Mouse (Mus musculus) lung, postnatal 14 days (tissue): ENCODE data around the gene Pigx.

Experiments used
- DNase-seq: peaks from one replicate; pipeline ENCODE4 v3.0.0; 2021

Gene Pigx

GRCm38 (mm10) chr16:32099638-32100150, at the start of gene Pigx, which contains the start of gene Cep19:
TSS of gene Pigx (minus strand) at chr16:32099740.
TSS of gene Cep19 (plus strand) at chr16:32099800.
- peak; percentile 88 for DNase-seq

GRCm38 (mm10) chr16:32147589-32148207, 48.2 kb upstream of the Pigx start:
- DNase-seq = no peak

- DNase-seq = no peak
Observed at GRCm38 (mm10) chr16:32144592-32144991, 45.1 kb upstream of the Pigx start.

DNA sequence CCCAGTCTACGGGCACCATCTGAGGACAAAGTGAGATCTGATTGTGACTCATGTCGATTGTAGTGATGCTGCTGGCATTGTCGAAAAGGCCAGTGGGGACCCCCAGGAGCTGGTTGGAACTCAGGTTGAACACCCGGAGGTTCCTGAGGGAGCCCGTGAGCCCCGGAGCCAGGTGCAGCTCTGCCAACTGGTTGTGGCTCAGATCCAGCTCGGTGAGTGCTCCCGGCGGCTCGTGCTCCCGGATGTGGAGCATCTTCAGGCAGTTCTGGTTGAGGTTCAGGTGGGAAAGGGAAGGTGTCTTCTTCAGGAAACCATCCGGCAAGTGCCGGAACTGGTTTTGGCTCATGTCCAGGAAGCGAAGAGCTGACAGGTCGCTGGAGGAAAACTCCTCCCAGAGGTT, 44.2 kb upstream of the Pigx start:
- DNase-seq = no peak

DNA sequence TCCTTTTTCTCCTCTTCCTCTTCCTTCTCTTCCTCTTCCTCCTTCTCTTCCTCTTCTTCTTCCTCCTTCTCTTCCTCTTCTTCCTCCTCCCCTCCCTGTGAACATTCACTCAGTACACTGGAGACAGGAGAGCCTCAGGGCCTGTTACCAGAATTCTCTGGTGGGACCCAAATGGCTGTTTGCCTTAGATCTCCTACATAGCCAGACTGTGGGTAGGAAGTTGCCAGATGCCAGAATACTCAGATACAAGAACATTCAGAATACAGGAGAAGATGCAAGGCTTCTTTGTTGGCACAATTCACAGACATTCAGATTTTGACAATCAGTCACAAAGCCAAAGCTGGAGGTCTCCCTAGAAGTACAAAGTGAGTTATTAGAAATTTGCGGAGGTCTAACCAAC, 39.4 kb upstream of the Pigx start:
- DNase-seq = no peak

DNA sequence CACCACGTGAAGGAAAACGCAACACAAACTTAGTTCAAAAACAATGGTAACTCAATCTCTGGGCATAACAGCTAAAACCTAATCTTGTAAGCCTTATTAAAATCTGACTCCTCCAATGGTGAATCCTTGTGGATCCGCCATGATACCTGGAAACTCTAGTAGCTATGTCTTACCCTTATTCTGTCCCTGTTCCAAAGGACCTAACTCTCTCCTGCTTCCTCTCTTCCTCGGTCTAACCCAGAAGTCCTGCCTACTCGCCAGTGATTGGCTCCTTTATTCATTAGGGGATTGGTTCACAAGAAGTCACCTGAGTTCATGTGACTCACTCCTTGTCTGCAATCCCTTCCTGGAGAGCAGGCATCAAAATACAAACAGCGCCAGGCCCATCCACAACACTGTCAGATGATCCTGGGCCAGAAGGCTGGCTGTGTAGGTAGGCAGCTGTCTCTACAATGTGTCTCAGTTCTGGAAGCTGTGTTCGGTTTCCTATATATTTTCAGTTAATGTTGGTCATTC, 36.4 kb upstream of the Pigx start:
- DNase-seq = no peak

DNA sequence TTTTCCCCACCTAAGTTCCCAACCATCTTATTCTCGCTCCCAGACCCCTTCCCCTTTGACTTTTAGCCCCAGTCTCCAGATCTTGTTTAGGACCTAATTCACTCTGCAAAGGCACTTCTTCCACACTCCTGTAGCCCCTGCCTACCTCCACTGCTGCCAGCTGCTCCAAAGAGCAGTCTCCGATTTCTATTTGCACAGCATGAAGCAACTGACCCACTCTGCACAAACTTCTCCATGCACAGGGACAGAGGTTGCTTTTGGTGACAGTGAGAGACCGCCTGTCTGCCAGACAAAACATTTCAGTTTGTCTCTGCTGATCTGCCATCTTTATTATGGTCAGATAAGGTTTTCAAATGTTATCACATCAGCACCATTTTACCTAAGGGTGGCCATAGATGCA, 33.6 kb upstream of the Pigx start:
- DNase-seq = no peak

GRCm38 (mm10) chr16:32130190-32130826, 30.8 kb upstream of the Pigx start:
- DNase-seq = peak; percentile 63

DNA sequence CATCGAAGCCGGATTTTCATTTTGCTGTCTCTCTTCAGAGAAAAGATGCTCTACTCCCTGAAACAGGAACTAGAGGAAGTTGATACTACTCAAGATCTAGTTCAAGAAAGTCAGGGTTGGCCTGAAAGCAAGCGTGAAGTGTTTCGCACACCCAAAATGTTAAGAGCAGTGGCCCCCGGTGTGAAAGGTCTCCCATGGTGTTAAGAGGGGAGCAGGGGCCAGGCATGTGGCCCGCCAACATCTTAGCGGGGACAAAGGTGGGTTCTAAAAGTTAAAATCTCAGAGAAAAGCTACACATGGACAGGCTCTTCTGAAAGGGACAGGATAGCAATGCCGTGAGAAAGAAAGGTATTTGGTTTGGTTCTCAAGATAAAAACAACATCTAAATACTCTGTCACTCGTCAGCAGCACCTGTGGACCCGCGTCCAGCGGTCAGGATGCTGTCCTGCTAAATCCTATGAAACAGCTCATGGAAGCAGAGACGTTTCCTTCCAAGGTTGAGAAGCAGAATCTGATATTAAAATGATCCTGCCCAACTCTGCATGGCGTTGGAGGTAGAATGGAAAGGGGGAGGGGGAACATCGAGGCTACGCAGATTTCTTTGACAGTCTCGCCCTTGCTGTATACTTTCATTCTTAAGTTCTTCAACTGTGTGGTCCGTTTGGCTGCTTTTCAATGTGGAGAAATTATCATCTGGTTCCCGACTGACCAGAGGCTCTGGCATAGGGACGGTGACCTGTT, 30.1 kb upstream of the Pigx start:
- DNase-seq = no peak

GRCm38 (mm10) chr16:32127046-32127445, 27.5 kb upstream of the Pigx start:
- DNase-seq = no peak

DNA sequence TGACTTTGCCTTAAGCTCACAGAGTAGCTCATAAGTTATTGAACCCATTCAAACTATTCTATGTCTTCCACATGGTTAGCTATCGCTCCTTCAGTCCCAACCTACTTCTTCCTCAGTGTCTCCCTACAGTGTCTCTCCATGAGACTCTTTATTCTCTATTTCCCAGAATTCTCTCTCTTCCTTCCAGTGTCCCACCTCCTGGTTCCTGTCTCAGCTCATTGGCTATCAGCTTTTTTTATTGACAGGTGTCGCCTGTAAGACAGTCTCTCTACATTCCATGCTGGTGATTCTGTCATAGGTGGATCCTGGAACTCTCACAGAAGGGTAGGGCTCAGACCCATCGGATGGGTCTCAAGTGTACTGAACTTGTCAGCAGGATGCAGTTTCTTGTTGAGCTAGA, 25.8 kb upstream of the Pigx start:
- DNase-seq = no peak

DNA sequence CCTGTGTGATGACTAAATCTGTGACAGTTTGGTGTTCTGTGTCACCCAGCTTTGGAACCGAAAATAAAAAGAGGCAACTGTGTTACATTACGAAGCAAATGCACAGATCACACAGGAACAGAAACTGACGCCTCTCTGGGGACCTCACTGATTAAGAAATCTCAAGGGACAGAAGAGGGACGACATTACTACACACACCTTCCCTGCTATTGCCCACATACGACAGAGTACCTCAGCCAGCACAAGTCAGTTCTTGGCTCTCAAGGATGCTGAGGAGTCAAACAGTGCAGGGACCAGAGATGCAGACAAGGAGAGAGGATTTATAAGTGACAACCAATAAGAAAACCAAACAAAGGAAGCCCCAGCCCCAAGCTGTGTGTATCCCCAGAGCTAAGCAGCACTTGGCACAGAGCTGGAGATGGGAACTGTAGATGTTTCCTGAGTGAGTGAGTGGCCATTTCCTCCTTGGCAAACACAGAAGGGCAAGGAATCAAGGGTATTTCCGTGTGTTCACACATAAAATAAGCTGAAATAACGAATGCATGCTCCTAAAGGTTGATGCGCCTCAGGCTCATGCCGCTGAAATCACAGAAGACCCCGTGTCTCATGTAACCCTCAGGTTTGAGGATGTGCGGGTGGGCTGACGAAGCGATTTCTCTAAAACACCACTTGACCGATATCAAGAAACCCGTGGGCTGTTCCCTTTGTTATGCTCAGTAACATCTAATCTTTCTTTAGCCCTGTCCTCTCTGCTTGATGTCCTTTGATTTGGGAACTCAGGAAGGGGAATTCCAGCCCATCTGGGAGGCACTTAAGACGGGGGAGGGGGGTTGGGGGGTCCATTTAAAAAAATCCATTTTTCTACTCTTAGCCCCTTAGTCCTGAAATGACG, 25.1 kb upstream of the Pigx start:
- peak; percentile 44 for DNase-seq

GRCm38 (mm10) chr16:32124020-32124419, 24.5 kb upstream of the Pigx start:
- no peak for DNase-seq

DNA sequence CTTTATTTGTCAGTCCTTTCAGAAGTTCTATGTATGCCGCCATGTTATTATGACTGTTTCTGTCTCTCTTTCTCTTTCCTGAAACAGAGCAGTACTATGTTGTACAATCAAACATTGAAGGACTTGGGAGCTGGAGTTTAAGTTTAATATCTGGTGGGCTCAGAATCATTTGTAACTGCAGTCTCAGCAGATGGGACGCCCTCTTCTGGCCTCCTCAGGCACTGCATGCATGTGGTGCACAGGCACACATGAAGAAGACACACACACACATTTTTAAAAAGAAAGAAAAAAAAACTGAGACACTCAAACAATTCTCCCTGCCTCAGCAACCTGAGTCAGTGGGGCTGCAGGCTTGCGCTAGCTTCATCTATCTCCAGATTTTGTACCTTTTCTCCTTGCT, 20.9 kb upstream of the Pigx start:
- no peak for DNase-seq

DNA sequence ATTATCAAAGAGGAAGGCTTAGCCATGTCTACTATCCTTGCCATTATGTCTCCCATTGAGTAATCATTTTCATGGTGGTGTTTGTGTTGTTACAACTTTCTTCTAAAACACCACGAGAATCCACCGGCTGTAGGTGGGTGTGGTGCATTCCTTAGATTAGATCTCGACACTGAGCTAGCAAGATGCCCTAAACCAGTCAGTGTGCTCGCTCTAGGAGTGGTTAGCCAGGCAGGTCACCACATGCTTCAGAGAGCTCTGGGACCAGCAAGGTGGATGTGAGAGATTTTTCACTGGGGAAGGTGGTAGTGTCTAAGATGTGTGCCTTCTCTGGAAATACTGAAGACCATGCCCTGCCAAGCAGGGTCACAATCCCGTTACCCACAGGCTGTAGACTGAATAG, 16.6 kb upstream of the Pigx start:
- DNase-seq = no peak

DNA sequence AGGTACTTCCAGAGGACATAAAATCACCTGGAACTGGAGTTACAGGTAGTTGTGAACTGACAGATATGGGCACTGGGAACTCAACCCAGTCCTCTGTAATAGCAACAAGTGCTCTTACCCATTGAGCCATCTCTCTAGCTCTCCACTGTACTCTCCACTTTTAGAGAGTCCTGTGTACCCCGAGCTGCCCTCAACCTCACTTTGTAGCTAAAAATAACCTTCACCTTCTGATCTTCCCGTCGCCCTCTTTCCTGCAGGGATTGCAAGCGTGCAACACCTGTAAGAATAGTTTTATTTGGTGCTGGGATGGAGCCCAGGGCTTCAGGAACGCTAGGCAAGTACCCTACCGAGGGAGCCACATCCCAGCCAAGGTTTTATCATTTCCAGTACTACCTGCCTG, 16.2 kb upstream of the Pigx start:
- no peak for DNase-seq

DNA sequence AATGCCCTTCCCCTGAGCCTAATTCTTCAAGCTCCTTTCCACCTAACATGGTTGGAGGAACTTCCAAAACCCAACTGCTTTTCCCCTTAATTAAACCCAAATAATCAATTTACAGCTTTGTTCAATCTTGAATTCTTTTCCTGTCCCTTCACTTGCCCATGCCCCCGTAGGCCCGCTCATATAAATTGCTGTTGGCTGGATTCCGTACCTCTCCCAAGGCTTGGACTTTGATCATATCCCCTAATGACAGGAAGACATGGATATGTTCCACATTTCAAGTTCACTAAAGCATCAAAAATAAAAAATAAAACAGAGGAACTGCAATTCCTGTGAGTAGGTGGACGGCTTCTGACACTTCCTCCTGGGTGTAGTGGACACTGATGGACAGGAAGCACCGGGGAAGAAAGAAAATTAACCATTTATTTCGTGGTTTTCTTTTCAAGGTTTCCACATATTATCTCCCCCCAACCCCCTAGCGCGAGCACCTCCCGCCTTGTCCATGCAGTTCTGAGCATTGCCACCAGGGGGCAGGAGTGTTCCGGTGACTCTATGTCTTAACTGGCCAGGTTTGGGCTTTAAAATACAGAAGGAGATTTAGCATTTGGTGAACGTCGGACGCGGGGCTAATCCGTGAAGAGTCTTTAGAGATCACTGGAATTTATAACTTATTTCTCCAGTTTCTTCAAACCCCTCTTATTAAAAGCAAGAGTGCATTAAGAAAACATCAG, 15.6 kb upstream of the Pigx start:
- peak; percentile 90 for DNase-seq

GRCm38 (mm10) chr16:32114406-32114805, 14.9 kb upstream of the Pigx start:
- DNase-seq = no peak

- peak; percentile 80 for DNase-seq
Observed at GRCm38 (mm10) chr16:32113541-32114218, 14.1 kb upstream of the Pigx start.

- no peak for DNase-seq
Observed at GRCm38 (mm10) chr16:32110951-32111699, 11.6 kb upstream of the Pigx start.

GRCm38 (mm10) chr16:32108578-32108977, 9.0 kb upstream of the Pigx start:
- DNase-seq = no peak
